Mouse (Mus musculus) embryonic facial prominence, embryonic 15.5 days (tissue): ENCODE data around the gene Gm45623. TPM values are rescaled to one million over a fixed set of nuclear protein-coding genes. Genes with fewer than 3 reads are reported as not detected.
A peak's percentile ranks its signal among the peaks of the same experiment; 100 is the strongest.

Experiments used
- ATAC-seq: fragments of 200-750 bp; cut with Nextera tagmentation; 2 replicates; pipeline ENCODE4 v1.8.0; 2017; ENCODE audit warnings: low read depth, moderate TSS enrichment; ENCODE audit not compliant: insufficient number of reproducible peaks, low FRiP score, low TSS enrichment
- H3K27ac ChIP-seq: fragments of 300-500 bp; sonication (generic); replicated peaks from 2 replicates; pipeline ENCODE4 v1.5.1; 2015; ENCODE audit warnings: mild to moderate bottlenecking, inconsistent platforms
- H3K27me3 ChIP-seq: fragments of 300-500 bp; sonication (generic); 2 replicates; pipeline ENCODE4 v1.6.1; 2015; ENCODE audit warnings: inconsistent platforms
- H3K36me3 ChIP-seq: fragments of 300-500 bp; sonication (generic); 2 replicates; pipeline ENCODE4 v1.6.1; 2015; ENCODE audit warnings: mild to moderate bottlenecking, inconsistent platforms
- H3K4me1 ChIP-seq: fragments of 300-500 bp; sonication (generic); 2 replicates; pipeline ENCODE4 v1.6.1; 2015; ENCODE audit warnings: inconsistent platforms
- H3K4me2 ChIP-seq: fragments of 300-500 bp; sonication (generic); replicated peaks from 2 replicates; pipeline ENCODE4 v1.6.1; 2015; ENCODE audit warnings: mild to moderate bottlenecking, inconsistent platforms
- H3K4me3 ChIP-seq: fragments of 300-500 bp; sonication (generic); replicated peaks from 2 replicates; pipeline ENCODE4 v1.5.1; 2015; ENCODE audit warnings: mild to moderate bottlenecking, inconsistent platforms
- H3K9ac ChIP-seq: fragments of 300-500 bp; sonication (generic); 2 replicates; pipeline ENCODE4 v1.6.1; 2015; ENCODE audit warnings: inconsistent platforms
- H3K9me3 ChIP-seq: fragments of 300-500 bp; sonication (generic); replicated peaks from 2 replicates; pipeline ENCODE4 v1.6.1; 2016; ENCODE audit warnings: inconsistent platforms
- WGBS: fragments of 180-500 bp; shearing (Covaris S2); methylation state at CpG from one replicate; pipeline ENCODE4 v1.1.7; 2015; 5-methylcytosine and 5-hydroxymethylcytosine counted together
- polyA plus RNA-seq: library from polyadenylated mRNA; unstranded; fragments of >200 nt; fragmentation: Nextera tagmentation; extraction: Ambion mirVana; gene quantifications from 2 replicates; pipeline ENCODE4 v1.2.1, GENCODE M21; 2015

The Gm45623 gene
- polyA plus RNA-seq, 1 experiment from 2014 or later: 0.99 TPM

DNA sequence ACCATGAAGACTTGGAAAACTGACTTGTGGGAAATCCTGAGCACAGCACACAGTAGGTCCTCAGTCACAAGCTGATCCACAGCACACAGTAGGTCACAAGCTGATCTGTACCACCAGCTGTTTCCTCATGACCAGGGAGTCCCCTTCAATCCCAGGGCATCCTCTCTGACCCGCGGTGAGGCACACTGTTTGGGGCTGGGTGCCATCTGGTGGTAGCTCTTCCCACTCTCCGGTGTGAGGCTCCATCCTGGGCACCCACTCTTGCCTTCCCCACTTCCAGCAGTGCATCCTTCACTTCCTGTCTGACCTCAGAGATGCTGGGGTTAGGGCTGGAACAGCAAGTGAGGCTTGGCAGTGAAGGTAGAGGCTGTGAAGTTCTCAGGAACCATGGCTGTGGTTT, 19.0 kb upstream of the Gm45623 start:
- H3K4me1 ChIP-seq: no peaks in the 10 kb centered on the region; the same call in 1 of the 2 replicates
- H3K4me3 ChIP-seq: no peak overlapping the region
- no peaks in the 10 kb centered on the region for H3K36me3 ChIP-seq
- WGBS: 52% methylated on average over 3 of the region's 3 CpGs
- H3K9ac ChIP-seq: no peak overlapping the region
- no peak overlapping the region for H3K27ac ChIP-seq
- H3K27me3 ChIP-seq: no peaks in the 10 kb centered on the region
- no peak overlapping the region for H3K4me2 ChIP-seq
- ATAC-seq: no peak
- H3K9me3 ChIP-seq: no peaks in the 10 kb centered on the region

DNA sequence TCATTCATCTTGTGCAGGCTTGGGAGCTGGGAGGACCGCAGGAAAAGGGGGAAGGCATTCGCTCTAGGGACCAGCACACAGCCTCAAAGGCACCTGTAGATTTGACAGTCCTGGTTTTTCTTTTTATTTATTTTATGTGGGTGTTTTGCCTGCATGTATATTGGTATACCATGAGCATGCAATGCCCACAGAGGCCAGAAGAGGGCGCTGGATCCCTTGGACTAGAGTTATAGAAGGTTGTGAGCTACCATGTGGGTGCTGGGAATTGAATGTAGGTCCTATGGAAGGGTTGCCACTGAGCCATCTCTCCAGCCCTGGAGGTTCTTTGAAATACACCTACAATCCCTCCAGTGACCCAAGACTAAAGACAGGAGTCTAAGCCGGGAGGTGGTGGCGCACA, 17.2 kb upstream of the Gm45623 start:
- Histone ChIP-seq H3K4me3 (no peak overlapping the region), H3K27me3 (no peaks in the 10 kb centered on the region), H3K4me1 (peaks cover 3% of the 10 kb centered on the region; the same call in 1 of the 2 replicates), H3K9me3 (no peaks in the 10 kb centered on the region), H3K9ac (no peak overlapping the region), H3K36me3 (no peaks in the 10 kb centered on the region), H3K27ac (no peak overlapping the region), H3K4me2 (no peak overlapping the region)
- no peak for ATAC-seq
- 73% methylated on average over 5 of the region's 5 CpGs for WGBS

DNA sequence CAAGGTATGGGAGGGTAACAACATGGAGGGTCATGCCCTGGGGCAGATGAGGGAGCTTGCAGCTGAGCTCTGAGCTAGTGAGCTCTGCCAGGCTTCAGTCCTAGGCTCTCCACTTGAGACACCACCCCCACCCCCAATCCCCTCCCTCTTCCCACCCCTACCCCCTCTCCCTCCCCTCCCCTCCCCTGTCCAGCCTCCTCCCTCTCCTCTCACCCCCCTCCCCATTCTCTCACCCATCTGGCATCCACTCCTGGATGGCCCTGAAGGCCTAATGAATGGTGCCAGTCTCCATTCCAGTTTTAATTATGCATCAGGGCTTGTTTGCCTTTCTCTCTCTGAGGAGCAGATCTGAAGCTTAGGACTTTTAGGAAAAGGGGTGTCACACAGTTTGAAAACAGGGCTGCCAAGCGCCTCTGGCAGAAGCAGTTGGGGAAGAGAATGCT, 16.5 kb upstream of the Gm45623 start:
- no peaks in the 10 kb centered on the region for H3K36me3 ChIP-seq
- no peak overlapping the region for H3K4me3 ChIP-seq
- WGBS: 68% methylated on average over 1 of the region's 1 CpGs
- H3K9ac ChIP-seq: no peak overlapping the region
- H3K27me3 ChIP-seq: no peaks in the 10 kb centered on the region
- no peaks in the 10 kb centered on the region for H3K9me3 ChIP-seq
- ATAC-seq: no peak
- H3K4me2 ChIP-seq: no peak overlapping the region
- H3K27ac ChIP-seq: no peak overlapping the region
- peaks cover 9% of the 10 kb centered on the region for H3K4me1 ChIP-seq

DNA sequence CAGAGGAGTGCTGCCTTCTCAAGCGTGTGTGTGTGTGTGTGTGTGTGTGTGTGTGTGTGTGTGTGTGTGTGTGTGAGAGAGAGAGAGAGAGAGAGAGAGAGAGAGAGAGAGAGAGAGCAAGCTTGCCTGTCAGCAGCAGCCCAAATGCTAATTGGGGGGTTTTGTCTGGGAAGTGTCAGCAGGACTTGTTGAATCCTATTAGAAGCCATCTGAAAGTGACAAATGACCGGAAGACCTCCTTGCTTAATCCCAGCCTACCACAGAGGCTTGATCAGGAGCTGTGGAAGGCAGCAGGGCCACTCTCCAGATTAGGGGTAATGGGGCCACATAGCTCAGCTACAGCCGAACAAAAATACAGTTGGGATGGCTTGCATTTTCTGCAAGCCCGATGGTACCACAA, 15.8 kb upstream of the Gm45623 start:
- H3K4me1 ChIP-seq: peaks cover 10% of the 10 kb centered on the region
- no peak for ATAC-seq
- H3K4me2 ChIP-seq: no peak overlapping the region
- H3K27ac ChIP-seq: no peak overlapping the region
- WGBS: 32% methylated on average over 4 of the region's 4 CpGs
- H3K9ac ChIP-seq: no peak overlapping the region
- H3K9me3 ChIP-seq: no peaks in the 10 kb centered on the region
- no peak overlapping the region for H3K4me3 ChIP-seq
- H3K27me3 ChIP-seq: no peaks in the 10 kb centered on the region
- no peaks in the 10 kb centered on the region for H3K36me3 ChIP-seq

DNA sequence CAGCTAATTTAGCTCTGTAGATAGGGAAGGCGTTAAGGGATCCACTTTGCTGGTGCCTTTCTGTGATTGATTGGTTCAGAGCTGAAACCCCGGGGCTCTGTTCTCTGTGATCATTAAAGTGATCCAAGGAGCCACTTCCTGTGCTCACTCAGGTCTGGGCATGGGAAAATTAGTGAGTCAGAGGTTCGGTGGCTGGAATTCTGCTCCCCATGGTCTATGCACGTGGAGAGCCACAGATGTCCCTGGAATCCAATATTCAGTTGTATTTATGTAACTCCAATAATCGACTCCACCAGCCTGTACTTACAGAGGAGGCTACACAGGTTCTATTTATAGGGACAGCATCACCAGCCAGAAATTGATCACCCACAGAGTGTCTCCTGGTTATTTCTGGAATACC, 12.6 kb upstream of the Gm45623 start:
- H3K4me3 ChIP-seq: no peak overlapping the region
- no peak overlapping the region for H3K4me2 ChIP-seq
- no peaks in the 10 kb centered on the region for H3K9me3 ChIP-seq
- H3K9ac ChIP-seq: no peak overlapping the region
- no peak for ATAC-seq
- 30% methylated on average over 5 of the region's 5 CpGs for WGBS
- H3K36me3 ChIP-seq: no peaks in the 10 kb centered on the region
- H3K27me3 ChIP-seq: no peaks in the 10 kb centered on the region
- H3K27ac ChIP-seq: no peak overlapping the region
- peaks cover 24% of the 10 kb centered on the region for H3K4me1 ChIP-seq

DNA sequence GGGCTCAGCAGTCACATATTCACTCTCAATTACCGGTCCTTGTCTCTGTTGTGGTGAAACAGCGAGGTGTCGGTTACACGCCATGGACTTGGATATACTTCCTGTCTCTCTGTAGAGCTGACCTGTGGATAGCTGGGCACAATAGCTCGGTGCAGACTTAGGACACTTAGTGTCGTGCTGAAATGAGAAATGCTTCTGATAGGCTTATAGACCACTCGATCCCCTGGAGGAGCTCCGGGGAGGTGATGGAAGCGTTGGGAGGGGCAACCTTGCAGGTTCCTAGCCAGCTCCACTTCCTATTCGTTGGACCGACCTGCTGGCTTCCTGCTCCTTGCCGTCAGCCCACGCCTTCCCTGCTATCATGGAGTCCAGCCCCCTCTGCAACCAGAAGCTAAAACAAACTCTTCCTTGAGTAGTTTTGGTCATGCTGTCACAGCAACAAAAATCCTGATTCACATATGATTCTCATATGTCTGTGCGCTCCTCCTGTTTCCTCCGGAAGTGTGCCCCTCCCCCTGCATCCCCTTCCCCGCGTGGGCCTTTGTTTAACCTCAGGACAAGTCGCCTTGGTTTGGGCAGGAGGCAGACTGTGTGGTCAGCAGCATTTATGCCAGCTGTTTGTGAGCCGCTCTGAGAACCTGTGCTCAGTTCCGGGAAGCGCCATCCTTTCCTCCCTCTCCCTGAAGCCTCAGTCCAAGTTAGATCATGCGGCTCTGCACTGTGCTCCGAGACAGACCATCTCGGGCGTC, 11.8 kb upstream of the Gm45623 start:
- Histone ChIP-seq H3K9ac (no peak overlapping the region), H3K4me1 (peaks cover 24% of the 10 kb centered on the region), H3K4me2 (peak overlapping the region; percentile 39), H3K36me3 (no peaks in the 10 kb centered on the region), H3K9me3 (no peaks in the 10 kb centered on the region), H3K27me3 (no peaks in the 10 kb centered on the region; the same call in 1 of the 2 replicates), H3K27ac (0 out of 2 replicates have a peak overlapping the region, but pooled peaks have one; percentile 1), H3K4me3 (0 out of 2 replicates have a peak overlapping the region, but pooled peaks have one; percentile 10)
- ATAC-seq: no peak
- WGBS: 33% methylated on average over 25 of the region's 25 CpGs

DNA sequence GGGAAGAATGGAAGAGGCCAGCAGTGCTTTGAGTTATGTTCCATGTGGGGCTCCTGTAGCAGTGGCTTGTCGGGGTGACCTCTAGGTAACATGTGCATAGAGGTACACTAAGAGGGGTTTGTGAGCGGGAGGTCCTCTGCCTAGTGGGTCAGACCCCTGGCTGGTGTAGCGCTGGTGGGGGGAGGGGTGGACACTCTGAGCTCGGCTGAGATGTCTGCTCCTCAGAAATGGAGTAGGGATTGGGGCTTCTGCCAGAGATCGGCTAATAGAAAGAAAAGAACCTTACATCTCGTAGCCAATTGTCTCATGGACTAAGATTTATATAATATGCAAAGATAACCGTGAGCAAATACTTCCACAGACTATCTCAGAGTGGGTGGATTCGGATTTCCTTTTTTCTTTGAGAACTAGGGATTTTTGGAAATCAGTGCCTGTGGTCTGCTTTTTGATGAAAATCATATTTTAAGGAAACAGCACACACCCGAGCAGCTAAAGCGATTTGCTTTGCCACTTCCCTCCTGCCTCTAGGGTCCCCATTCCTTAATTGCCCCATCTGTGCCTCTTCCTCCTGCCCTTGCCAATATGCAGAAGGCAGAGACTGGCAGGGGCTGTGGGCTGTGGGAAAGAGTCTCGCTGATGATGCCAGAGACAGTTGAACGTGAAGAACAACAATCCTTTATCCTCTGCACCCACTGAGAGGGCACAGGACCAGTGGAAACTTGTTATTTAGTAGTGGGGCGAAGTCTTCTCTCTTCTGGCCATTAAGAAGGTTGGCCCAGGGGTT, 9.0 kb upstream of the Gm45623 start:
- Histone ChIP-seq H3K4me2 (no peak overlapping the region), H3K36me3 (no peaks in the 10 kb centered on the region), H3K27ac (no peak overlapping the region), H3K4me1 (peaks cover 24% of the 10 kb centered on the region), H3K27me3 (no peaks in the 10 kb centered on the region; the same call in 1 of the 2 replicates), H3K4me3 (no peak overlapping the region), H3K9me3 (no peaks in the 10 kb centered on the region), H3K9ac (no peak overlapping the region)
- ATAC-seq: no peak
- WGBS: 26% methylated on average over 13 of the region's 13 CpGs

- no peak overlapping the region for H3K9ac ChIP-seq
Measured at GRCm38 (mm10) chr13:56758492-56758891, 4.9 kb upstream of the Gm45623 start.

DNA sequence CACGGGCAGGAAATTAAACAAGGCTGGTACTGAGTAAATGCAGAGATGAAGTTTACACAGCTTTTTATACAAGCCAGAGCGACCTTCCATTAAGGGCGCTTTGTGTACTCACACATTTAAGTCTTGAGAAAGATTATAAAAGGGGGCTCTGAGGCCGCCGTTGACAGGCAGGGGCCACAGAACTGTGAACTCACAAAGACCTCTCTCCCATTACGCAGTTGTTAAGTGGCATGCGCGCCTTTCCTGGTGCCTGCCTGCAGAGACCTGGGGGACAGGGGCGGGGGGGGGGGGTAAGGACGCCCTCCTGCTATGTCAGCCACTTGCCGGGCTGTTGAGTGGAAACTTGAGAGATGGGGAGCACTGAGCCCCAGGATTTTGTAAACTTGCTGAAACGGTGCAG, 3.6 kb upstream of the Gm45623 start:
- Histone ChIP-seq H3K36me3 (no peaks in the 10 kb centered on the region), H3K4me3 (no peak overlapping the region), H3K27ac (no peak overlapping the region), H3K9ac (no peak overlapping the region), H3K9me3 (no peaks in the 10 kb centered on the region), H3K27me3 (peaks cover 35% of the 10 kb centered on the region), H3K4me2 (no peak overlapping the region), H3K4me1 (peaks cover 18% of the 10 kb centered on the region)
- ATAC-seq: no peak
- 50% methylated on average over 12 of the region's 12 CpGs for WGBS

More at GRCm38 (mm10) chr13:56758492-56758891, 4.9 kb upstream of the Gm45623 start:
- Histone ChIP-seq H3K36me3 (no peaks in the 10 kb centered on the region), H3K4me2 (no peak overlapping the region), H3K27me3 (peaks cover 22% of the 10 kb centered on the region), H3K27ac (no peak overlapping the region), H3K4me3 (no peak overlapping the region), H3K4me1 (peaks cover 18% of the 10 kb centered on the region), H3K9me3 (no peaks in the 10 kb centered on the region)
- ATAC-seq: no peak
- WGBS: 30% methylated on average over 6 of the region's 6 CpGs

- peaks cover 22% of the 10 kb centered on the region for H3K4me1 ChIP-seq
- H3K36me3 ChIP-seq: no peaks in the 10 kb centered on the region
- no peak overlapping the region for H3K27ac ChIP-seq
- H3K9ac ChIP-seq: no peak overlapping the region
- peaks cover 47% of the 10 kb centered on the region for H3K27me3 ChIP-seq
- no peaks in the 10 kb centered on the region for H3K9me3 ChIP-seq
- WGBS: 58% methylated on average over 6 of the region's 6 CpGs
- H3K4me3 ChIP-seq: no peak overlapping the region
- no peak for ATAC-seq
- H3K4me2 ChIP-seq: no peak overlapping the region
Measured at GRCm38 (mm10) chr13:56755871-56756270, 2.2 kb upstream of the Gm45623 start.

- peak overlapping the region; percentile 90 for H3K4me2 ChIP-seq
- no peaks in the 10 kb centered on the region for H3K9me3 ChIP-seq
- peak overlapping the region; percentile 7 for H3K9ac ChIP-seq
- WGBS: under 1% methylated on average over 41 of the region's 41 CpGs
- peaks cover 22% of the 10 kb centered on the region for H3K4me1 ChIP-seq
- no peaks in the 10 kb centered on the region for H3K36me3 ChIP-seq
- peaks cover 57% of the 10 kb centered on the region for H3K27me3 ChIP-seq
- H3K4me3 ChIP-seq: peak overlapping the region; percentile 45
- ATAC-seq: no peak
- H3K27ac ChIP-seq: no peak overlapping the region
Measured at GRCm38 (mm10) chr13:56752474-56753191, 994 bp downstream of the Gm45623 start.
